Mouse (Mus musculus): ENCODE data around the gene Mknk2. TPM values are rescaled to one million over a fixed set of nuclear protein-coding genes. Genes with fewer than 3 reads are reported as not detected.

Mknk2 gene
- polyA plus RNA-seq, 1 experiment from 2014 or later, result 47.0 TPM

DNA sequence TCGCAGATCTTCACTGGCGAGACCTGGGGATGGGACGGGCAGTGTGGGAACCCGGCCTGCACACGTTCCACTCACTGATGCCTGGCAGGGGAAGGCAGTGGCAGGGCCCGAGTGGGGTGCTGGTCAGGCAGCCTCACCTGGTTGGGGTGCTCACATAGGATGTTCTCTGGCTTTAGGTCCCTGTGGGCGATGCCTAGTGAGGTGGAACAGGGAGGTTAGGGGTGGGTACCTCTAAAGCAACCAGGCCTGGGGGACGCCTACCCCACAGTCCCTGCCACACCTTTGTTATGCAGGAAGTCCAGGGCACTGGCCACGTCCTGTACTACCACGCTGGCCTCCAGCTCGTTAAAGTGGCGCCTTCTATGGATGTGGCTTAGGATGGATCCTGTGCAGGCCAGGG, 8.9 kb downstream of the Mknk2 start:
- WGBS, result 87% methylated on average over 12 of the region's 12 CpGs
- Histone ChIP-seq H3K27ac (ENCODE audit: low read depth, low read length) (no peak overlapping the region), H3K4me3 (ENCODE audit: low read depth, low read length) (no peak overlapping the region), H3K4me2 (replicated peaks; ENCODE audit: low read depth, low read length) (no peak overlapping the region), H3K9ac (ENCODE audit: low read depth, low read length) (no peak overlapping the region), H3K27me3 (ENCODE audit: control insufficient read depth, insufficient read depth, low read length) (no peaks in the 10 kb centered on the region), H3K36me3 (ENCODE audit: control insufficient read depth, insufficient read depth, low read length) (peaks cover 21% of the 10 kb centered on the region; the same call in 1 of the 2 replicates), H3K4me1 (replicated peaks; ENCODE audit: control insufficient read depth, insufficient read depth, low read length) (peaks cover 6% of the 10 kb centered on the region), H3K9me3 (ENCODE audit: control insufficient read depth, low read length) (no peaks in the 10 kb centered on the region)
- DNase-seq (ENCODE audit: low spot score), result no peak
- ATAC-seq (ENCODE audit: low FRiP score), result no peak

GRCm38 (mm10) chr10:80668614-80669013, 9.3 kb downstream of the Mknk2 start:
- Histone ChIP-seq H3K9ac (ENCODE audit: low read depth, low read length) (no peak overlapping the region), H3K36me3 (ENCODE audit: control insufficient read depth, insufficient read depth, low read length) (peaks cover 21% of the 10 kb centered on the region; the same call in 1 of the 2 replicates), H3K4me2 (replicated peaks; ENCODE audit: low read depth, low read length) (no peak overlapping the region), H3K27me3 (ENCODE audit: control insufficient read depth, insufficient read depth, low read length) (no peaks in the 10 kb centered on the region), H3K4me1 (replicated peaks; ENCODE audit: control insufficient read depth, insufficient read depth, low read length) (peaks cover 3% of the 10 kb centered on the region; the same call in 1 of the 2 replicates), H3K27ac (ENCODE audit: low read depth, low read length) (no peak overlapping the region), H3K9me3 (ENCODE audit: control insufficient read depth, low read length) (no peaks in the 10 kb centered on the region), H3K4me3 (ENCODE audit: low read depth, low read length) (no peak overlapping the region)
- 90% methylated on average over 11 of the region's 11 CpGs for WGBS
- ATAC-seq (ENCODE audit: low FRiP score) (no peak), DNase-seq (ENCODE audit: low spot score) (no peak)

DNA sequence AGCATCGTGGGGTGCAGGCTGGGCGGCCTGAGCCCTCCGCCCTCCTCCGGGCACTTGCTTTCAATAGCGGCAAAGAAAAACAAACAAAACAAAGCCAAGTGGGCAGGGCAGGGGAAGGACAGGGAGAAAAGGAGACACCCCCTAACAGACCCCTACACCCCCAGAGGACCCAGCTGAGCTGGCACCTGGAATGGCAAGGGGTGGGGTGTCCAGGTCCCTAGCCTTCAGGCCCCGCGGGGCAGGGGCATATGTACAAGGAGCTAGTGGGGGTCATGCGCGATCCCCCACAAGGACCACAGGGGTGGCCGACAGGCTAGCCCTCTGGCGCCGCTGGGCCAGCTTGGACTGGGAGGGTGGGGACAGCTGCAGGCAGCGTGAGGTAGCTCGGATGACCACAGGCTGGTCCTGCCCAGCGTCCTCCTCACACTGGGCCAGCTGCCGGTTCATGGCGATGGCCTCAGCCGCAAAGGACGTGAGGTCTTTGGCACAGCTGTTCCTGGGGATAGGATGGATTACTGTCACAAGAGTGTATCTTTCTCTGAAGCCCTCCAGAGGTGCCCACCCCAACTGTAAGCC, 11.0 kb downstream of the Mknk2 start:
- WGBS, result 80% methylated on average over 19 of the region's 19 CpGs
- H3K4me3 ChIP-seq (ENCODE audit: low read depth, low read length), result no peak overlapping the region
- H3K4me2 ChIP-seq (replicated peaks; ENCODE audit: low read depth, low read length), result no peak overlapping the region
- H3K27me3 ChIP-seq (ENCODE audit: control insufficient read depth, insufficient read depth, low read length), result no peaks in the 10 kb centered on the region
- H3K4me1 ChIP-seq (replicated peaks; ENCODE audit: control insufficient read depth, insufficient read depth, low read length), result no peaks in the 10 kb centered on the region; the same call in 1 of the 2 replicates
- no peak overlapping the region for H3K9ac ChIP-seq (ENCODE audit: low read depth, low read length)
- ATAC-seq (ENCODE audit: low FRiP score), result no peak
- H3K27ac ChIP-seq (ENCODE audit: low read depth, low read length), result no peak overlapping the region
- no peak for DNase-seq (ENCODE audit: low spot score)
- H3K36me3 ChIP-seq (ENCODE audit: control insufficient read depth, insufficient read depth, low read length), result peaks cover 21% of the 10 kb centered on the region; the same call in 1 of the 2 replicates
- H3K9me3 ChIP-seq (ENCODE audit: control insufficient read depth, low read length), result no peaks in the 10 kb centered on the region

DNA sequence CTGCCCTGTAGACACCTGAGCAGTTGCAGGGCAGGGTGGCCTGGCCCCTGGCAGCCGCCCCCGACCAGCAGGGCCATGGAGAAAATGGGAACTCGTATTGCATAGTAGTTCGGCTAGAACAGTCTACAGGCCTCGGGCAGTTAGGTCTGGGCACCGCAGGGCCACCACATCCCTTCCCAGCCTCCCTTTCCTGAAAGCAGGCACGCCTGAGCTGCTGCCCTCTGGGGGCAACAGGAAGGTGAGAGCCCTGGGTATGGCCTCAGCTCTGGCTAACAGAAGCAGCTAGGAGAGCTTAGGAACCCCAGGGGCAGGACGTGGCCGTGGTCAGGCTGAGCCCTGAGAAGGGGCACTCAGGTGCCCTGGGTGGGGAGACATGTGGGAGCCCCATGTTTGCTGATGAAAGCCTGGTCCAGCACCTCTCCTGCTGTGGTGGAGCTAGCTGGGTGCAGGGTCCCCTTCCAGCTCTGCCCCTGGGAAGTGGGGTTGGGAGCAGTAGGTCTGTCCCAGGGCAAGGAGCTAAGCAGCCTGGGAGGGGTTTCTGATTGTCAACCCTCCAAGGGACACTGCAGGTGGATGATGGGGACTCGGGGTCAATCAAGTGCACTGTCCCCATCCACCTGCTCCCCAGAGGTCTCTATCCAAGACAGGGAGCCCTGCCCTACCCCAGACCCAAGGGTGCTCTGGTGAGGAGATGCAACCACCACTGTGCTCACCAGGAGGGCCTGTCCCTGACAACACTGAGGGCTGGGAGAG, 11.8 kb downstream of the Mknk2 start:
- Histone ChIP-seq H3K4me1 (replicated peaks; ENCODE audit: control insufficient read depth, insufficient read depth, low read length) (no peaks in the 10 kb centered on the region), H3K27me3 (ENCODE audit: control insufficient read depth, insufficient read depth, low read length) (no peaks in the 10 kb centered on the region), H3K9ac (ENCODE audit: low read depth, low read length) (no peak overlapping the region), H3K36me3 (ENCODE audit: control insufficient read depth, insufficient read depth, low read length) (peaks cover 21% of the 10 kb centered on the region; the same call in 1 of the 2 replicates), H3K4me2 (replicated peaks; ENCODE audit: low read depth, low read length) (no peak overlapping the region), H3K4me3 (ENCODE audit: low read depth, low read length) (no peak overlapping the region), H3K27ac (ENCODE audit: low read depth, low read length) (no peak overlapping the region), H3K9me3 (ENCODE audit: control insufficient read depth, low read length) (no peaks in the 10 kb centered on the region)
- DNase-seq (ENCODE audit: low spot score) (no peak), ATAC-seq (ENCODE audit: low FRiP score) (no peak)
- WGBS, result 77% methylated on average over 10 of the region's 10 CpGs

- H3K27me3 ChIP-seq (ENCODE audit: control insufficient read depth, insufficient read depth, low read length), result no peaks in the 10 kb centered on the region
- no peak overlapping the region for H3K27ac ChIP-seq (ENCODE audit: low read depth, low read length)
- no peak overlapping the region for H3K9ac ChIP-seq (ENCODE audit: low read depth, low read length)
- WGBS, result 73% methylated on average over 4 of the region's 4 CpGs
- DNase-seq (ENCODE audit: low spot score) (no peak), ATAC-seq (ENCODE audit: low FRiP score) (no peak; the same call in 1 of the 2 replicates)
- no peak overlapping the region for H3K4me3 ChIP-seq (ENCODE audit: low read depth, low read length)
- H3K9me3 ChIP-seq (ENCODE audit: control insufficient read depth, low read length), result no peaks in the 10 kb centered on the region
- H3K36me3 ChIP-seq (ENCODE audit: control insufficient read depth, insufficient read depth, low read length), result peaks cover 21% of the 10 kb centered on the region; the same call in 1 of the 2 replicates
- H3K4me1 ChIP-seq (replicated peaks; ENCODE audit: control insufficient read depth, insufficient read depth, low read length), result no peaks in the 10 kb centered on the region
- no peak overlapping the region for H3K4me2 ChIP-seq (replicated peaks; ENCODE audit: low read depth, low read length)
These were observed 12.5 kb downstream of the Mknk2 start for GRCm38 (mm10) chr10:80665459-80665858.

DNA sequence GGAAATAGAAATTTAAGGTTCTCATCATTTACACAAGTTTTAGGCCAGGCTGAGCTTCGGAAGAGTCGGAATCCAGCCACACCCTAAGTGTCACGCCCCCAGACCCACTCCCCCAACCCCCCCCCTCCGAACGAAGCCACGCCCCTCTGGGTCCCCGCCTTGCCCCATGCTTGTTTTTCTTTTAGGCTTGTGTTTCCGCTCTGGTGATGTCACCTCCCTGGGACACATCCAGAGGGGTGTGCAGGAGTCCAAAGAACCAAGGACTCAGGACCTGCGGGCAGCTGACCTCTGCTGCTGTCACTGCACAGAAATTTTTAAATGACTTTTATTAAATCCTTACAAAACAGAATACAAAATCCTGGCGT, 12.9 kb downstream of the Mknk2 start:
- ATAC-seq (ENCODE audit: low FRiP score) (no peak), DNase-seq (ENCODE audit: low spot score) (no peak)
- H3K9me3 ChIP-seq (ENCODE audit: control insufficient read depth, low read length), result no peaks in the 10 kb centered on the region
- no peak overlapping the region for H3K27ac ChIP-seq (ENCODE audit: low read depth, low read length)
- WGBS, result 21% methylated on average over 10 of the region's 10 CpGs
- H3K9ac ChIP-seq (ENCODE audit: low read depth, low read length), result no peak overlapping the region
- H3K36me3 ChIP-seq (ENCODE audit: control insufficient read depth, insufficient read depth, low read length), result peaks cover 18% of the 10 kb centered on the region; the same call in 1 of the 2 replicates
- H3K4me3 ChIP-seq (ENCODE audit: low read depth, low read length), result no peak overlapping the region
- H3K27me3 ChIP-seq (ENCODE audit: control insufficient read depth, insufficient read depth, low read length), result no peaks in the 10 kb centered on the region
- H3K4me1 ChIP-seq (replicated peaks; ENCODE audit: control insufficient read depth, insufficient read depth, low read length), result no peaks in the 10 kb centered on the region
- H3K4me2 ChIP-seq (replicated peaks; ENCODE audit: low read depth, low read length), result no peak overlapping the region

GRCm38 (mm10) chr10:80664197-80665015, 13.5 kb downstream of the Mknk2 start:
- Histone ChIP-seq H3K4me1 (replicated peaks; ENCODE audit: control insufficient read depth, insufficient read depth, low read length) (no peaks in the 10 kb centered on the region), H3K27ac (ENCODE audit: low read depth, low read length) (0 out of 2 replicates have a peak overlapping the region, but pooled peaks have one; percentile 14), H3K4me3 (ENCODE audit: low read depth, low read length) (no peak overlapping the region), H3K4me2 (replicated peaks; ENCODE audit: low read depth, low read length) (no peak overlapping the region), H3K36me3 (ENCODE audit: control insufficient read depth, insufficient read depth, low read length) (peaks cover 13% of the 10 kb centered on the region; the same call in 1 of the 2 replicates), H3K9me3 (ENCODE audit: control insufficient read depth, low read length) (no peaks in the 10 kb centered on the region), H3K9ac (ENCODE audit: low read depth, low read length) (no peak overlapping the region), H3K27me3 (ENCODE audit: control insufficient read depth, insufficient read depth, low read length) (no peaks in the 10 kb centered on the region)
- WGBS, result 47% methylated on average over 16 of the region's 16 CpGs
- no peak for ATAC-seq (ENCODE audit: low FRiP score)
- no peak for DNase-seq (ENCODE audit: low spot score)

- no peak for ATAC-seq (ENCODE audit: low FRiP score)
- WGBS, result 69% methylated on average over 5 of the region's 5 CpGs
These were observed 14.3 kb downstream of the Mknk2 start for GRCm38 (mm10) chr10:80663485-80664196.

More at GRCm38 (mm10) chr10:80663485-80664196, 14.3 kb downstream of the Mknk2 start:
- H3K27ac ChIP-seq (ENCODE audit: low read depth, low read length), result no peak overlapping the region
- no peaks in the 10 kb centered on the region for H3K9me3 ChIP-seq (ENCODE audit: control insufficient read depth, low read length)
- no peak overlapping the region for H3K4me3 ChIP-seq (ENCODE audit: low read depth, low read length)
- no peak overlapping the region for H3K9ac ChIP-seq (ENCODE audit: low read depth, low read length)
- no peaks in the 10 kb centered on the region for H3K27me3 ChIP-seq (ENCODE audit: control insufficient read depth, insufficient read depth, low read length)
- no peaks in the 10 kb centered on the region for H3K4me1 ChIP-seq (replicated peaks; ENCODE audit: control insufficient read depth, insufficient read depth, low read length)
- no peak for DNase-seq (ENCODE audit: low spot score)
- H3K4me2 ChIP-seq (replicated peaks; ENCODE audit: low read depth, low read length), result no peak overlapping the region
- peaks cover 9% of the 10 kb centered on the region; the same call in 1 of the 2 replicates for H3K36me3 ChIP-seq (ENCODE audit: control insufficient read depth, insufficient read depth, low read length)
